Mouse (Mus musculus): ENCODE data around the gene Smim20. TPM values are rescaled to one million over a fixed set of nuclear protein-coding genes. Genes with fewer than 3 reads are reported as not detected.

Smim20 gene
- 1.3 and 28.8 TPM in 2 replicates for total RNA-seq (2015; ENCODE audit: low replicate concordance)
- total RNA-seq (2017; ENCODE audit: low replicate concordance): 12.8 and 16.4 TPM in 2 replicates

DNA sequence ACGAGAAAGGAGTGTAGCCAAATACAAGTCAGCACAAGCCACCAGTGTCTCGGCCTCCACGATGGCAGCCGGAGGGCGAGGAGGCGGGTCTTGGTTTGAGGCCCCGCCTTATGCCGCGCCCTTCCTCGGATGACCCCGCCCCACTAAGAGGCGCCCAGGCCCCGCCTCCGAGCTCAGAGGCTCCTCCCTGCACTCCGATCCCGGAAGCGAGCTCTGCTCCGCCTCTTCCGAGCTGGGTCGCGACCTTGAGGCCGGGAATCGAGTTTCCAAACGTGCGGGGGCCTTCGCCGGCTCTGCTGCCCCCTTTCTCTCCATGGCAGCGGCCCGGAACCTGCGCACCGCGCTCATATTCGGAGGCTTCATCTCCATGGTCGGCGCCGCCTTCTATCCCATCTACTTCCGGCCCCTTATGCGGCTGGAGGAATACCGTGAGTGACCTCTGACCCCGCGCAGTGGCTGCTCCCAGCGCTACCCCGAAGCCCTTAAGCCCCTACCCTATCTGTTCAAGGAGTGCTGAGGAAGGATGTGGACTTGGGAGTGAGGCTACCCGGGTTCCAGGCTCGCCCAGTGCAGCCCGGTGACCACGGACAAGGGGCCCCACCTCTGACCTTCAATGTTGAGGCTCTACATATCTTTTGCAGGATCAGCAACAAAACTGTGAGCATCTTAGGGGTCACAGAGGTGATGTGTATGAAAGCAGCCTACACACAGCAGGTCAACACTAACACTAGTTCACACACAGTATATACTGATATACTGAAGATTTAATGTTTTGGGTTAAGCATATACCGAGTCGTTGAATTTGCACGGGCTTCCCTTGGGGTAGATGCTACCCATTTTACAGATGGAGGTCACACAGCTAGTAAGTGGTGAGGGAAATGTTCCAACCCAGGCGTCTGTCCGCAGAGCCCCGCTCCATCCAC, at the start of gene Smim20:
Gene Smim20, plus strand, starts transcription at position 153 of the 923 bp plus-strand sequence.
- ATAC-seq (replicated peaks; ENCODE audit: low FRiP score, poor library complexity, severe bottlenecking): peak; percentile 96

DNA sequence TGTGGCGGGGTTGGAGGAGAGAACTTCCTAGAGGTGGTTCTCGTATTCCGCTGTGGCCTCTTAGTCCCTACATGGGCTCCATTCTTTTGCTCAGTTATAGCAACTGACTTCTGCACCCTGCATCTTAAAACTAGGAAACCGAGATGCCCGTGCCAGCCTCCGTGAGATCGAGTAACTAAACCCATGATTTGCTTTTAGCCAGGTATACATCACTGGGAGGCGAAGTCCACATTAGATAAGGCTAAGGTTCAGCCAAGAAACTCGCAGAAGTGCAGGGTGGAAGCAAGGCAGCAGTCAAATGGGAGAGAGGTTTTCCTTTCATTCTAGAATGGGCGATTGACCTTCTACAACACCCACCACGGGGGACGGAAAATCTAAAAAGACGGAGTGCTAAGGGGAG, 41.4 kb upstream of the Smim20 start:
- ATAC-seq (replicated peaks; ENCODE audit: low FRiP score, poor library complexity, severe bottlenecking): no peak

DNA sequence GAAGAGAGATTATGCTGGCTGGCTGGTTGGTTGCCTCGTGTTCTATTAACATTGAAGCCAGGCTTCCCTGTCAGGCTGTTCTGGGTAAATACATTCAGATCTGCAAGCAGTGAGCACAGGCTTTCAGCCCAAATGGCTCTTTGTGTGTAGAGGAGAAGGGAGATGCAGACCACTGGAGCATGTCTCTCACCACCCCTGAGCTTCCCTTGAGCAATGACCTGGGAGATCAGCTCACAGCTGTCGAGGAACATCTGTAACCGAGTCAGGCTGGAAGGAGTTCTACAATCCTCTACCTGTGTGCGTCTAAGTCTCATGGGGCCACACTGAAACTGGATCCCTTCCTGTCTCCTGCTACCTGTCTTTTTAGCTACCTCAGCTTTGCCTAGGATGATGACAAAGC, 36.3 kb upstream of the Smim20 start:
- no peak for ATAC-seq (replicated peaks; ENCODE audit: low FRiP score, poor library complexity, severe bottlenecking)

DNA sequence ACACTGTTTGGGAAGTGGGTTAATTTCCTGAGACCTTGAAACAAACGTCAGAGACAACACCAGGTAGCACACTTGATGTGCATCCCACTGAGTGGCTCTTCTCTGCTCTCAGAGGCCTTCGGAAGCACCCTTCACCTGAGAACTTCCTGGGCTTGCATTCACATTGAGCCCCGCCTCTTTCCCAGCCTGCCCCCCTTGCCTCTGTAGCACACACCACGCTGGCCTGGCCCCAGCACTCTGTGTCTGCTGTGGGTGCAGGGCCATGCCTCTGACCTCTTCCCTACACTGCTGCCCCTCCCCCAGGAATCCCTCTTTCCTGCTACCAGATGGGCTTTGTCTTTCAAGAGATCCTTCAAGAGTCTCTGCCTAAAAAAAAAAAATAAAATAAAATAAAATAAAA, 31.3 kb upstream of the Smim20 start:
- ATAC-seq (replicated peaks; ENCODE audit: low FRiP score, poor library complexity, severe bottlenecking): no peak

DNA sequence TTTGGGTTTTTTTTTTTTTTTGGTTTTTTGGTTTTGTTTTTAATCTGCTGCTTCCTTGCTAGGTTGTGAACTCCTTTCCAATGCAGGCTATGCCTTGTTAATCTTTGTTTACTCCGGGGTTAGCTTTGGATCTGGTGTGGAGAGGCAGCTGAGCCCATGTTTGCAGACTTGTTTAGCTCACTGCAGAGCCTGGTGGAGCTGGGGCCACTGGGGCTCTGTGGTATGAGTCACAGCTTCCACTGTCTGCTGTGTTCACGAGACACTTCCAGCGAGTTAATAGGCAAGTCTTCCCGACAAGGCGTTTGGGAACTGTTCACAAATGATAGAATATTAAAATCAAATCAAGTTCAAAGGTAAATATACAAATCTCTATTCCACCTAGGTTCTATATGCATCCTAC, 30.7 kb upstream of the Smim20 start:
- no peak for ATAC-seq (replicated peaks; ENCODE audit: low FRiP score, poor library complexity, severe bottlenecking)

DNA sequence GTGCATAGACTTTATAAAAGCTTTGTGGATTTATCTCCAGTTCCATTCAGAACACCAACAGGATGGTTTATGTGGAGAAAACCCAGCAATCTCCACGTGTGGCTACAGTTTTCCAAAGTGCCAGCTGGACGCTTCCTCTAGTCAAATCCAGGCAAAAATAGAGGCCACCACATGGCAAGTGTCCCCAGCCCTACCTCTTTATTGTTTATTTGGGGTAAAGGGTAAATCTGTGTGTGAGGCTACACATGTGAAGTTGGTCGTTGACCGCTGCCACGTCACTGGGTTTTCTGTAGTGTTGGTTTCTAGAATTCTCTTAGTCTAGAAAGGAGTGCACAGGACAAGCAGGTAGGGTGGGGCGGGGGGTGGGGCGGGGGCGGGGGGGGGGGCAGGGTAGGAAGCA, 30.1 kb upstream of the Smim20 start:
- no peak for ATAC-seq (replicated peaks; ENCODE audit: low FRiP score, poor library complexity, severe bottlenecking)

DNA sequence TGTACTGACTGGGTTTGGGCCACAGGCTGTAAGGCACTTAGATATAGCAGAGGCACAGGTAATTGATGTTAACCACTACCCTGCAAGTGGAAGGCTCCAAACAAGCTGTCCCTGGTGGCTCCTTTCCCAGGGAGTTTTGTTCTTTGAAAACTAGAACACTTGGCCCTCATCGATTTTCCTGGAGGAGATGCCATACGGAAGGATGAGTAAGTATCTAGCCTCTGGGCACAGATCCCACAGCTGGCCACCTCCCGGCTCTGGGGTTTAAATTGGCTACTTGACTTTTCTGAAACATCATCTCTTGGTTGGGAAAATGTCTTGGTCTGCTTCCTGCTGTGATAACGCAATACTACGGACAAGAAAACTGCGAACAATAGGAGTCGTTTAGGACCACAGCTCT, 28.1 kb upstream of the Smim20 start:
- no peak for ATAC-seq (replicated peaks; ENCODE audit: low FRiP score, poor library complexity, severe bottlenecking)

DNA sequence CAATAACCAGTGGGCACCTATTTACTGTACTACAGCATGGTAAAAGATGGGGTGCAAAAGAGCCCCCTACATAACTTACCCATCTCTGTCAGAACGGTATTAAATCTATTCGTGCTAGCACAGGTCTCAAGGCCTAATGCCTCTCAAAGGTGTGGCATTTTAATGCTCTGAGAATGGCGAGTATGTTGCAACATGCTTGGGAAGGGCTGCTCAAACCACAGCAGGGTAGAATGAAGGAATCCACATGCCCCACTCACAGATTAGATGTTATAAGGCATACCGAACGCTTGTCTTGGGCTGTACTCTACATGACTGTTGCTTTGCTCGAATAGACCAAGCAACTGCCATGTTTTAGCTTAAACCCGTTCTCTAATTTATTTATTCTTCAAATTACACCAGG, 27.7 kb upstream of the Smim20 start:
- no peak for ATAC-seq (replicated peaks; ENCODE audit: low FRiP score, poor library complexity, severe bottlenecking)

DNA sequence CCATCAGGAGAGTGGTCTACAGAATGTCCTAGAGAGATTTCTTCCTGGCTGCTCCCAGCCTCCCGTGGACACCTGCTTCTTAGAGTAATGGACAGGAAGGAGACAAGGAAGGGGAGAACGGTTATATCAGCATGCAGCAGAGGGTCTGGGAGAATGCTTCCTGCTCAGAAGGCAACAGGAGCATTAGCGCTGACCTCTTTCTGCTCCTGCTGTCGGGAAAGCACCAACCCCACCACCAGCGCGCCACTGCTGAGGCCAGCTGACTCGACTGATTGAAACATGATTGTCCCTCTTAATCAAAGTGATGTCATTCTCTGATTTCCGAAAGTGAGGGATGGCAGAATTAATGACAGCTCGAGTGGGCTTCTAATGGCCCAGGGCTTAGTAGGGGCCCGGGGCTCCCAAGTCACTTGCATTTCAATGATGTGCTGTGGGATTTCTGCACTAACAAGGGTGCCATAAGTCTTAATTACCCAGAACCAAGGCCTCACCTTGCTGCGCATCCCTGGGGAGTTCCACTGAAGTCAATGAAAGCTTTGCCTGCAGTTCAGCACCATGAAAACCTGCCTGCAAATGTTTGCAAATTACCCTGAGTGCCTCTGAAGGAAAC, 26.9 kb upstream of the Smim20 start:
- ATAC-seq (replicated peaks; ENCODE audit: low FRiP score, poor library complexity, severe bottlenecking): no peak

DNA sequence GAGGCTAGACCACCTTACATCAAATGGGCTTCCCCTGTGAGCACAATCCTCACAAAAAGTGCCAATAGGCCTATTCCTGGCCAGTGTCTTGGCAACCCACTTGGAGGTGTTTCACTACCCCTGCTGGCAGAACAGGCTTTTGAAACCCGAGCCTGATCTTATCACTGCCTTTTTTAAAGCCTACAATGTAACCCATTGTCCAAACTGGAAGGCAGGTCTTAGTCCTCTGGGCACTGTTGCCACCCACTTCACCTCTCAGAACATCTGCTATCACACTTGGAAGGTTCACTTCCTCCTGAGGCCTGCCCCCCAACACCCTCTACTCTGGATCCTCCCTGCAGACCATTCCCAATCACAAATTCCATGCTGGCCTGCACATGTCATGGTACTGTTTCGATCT, 25.8 kb upstream of the Smim20 start:
- no peak for ATAC-seq (replicated peaks; ENCODE audit: low FRiP score, poor library complexity, severe bottlenecking)

DNA sequence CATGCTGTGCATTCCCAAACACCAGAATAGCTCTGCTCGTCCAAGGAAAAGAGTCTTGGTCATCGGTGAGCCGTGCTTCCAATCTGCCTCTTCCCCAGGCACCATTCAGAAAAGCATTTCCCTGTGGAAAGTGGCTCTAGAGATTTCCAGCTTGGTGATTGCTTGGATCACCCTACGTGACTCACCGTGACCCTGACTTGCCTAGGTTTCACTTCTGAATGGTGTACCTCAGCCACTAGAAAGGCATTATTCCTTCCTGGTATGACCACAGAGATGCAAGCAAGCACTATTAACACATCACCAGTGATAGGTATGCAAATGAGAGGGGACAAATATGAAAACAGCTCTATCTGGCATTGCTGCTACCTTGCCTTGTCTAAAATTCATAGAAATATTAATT, 24.9 kb upstream of the Smim20 start:
- no peak for ATAC-seq (replicated peaks; ENCODE audit: low FRiP score, poor library complexity, severe bottlenecking)

DNA sequence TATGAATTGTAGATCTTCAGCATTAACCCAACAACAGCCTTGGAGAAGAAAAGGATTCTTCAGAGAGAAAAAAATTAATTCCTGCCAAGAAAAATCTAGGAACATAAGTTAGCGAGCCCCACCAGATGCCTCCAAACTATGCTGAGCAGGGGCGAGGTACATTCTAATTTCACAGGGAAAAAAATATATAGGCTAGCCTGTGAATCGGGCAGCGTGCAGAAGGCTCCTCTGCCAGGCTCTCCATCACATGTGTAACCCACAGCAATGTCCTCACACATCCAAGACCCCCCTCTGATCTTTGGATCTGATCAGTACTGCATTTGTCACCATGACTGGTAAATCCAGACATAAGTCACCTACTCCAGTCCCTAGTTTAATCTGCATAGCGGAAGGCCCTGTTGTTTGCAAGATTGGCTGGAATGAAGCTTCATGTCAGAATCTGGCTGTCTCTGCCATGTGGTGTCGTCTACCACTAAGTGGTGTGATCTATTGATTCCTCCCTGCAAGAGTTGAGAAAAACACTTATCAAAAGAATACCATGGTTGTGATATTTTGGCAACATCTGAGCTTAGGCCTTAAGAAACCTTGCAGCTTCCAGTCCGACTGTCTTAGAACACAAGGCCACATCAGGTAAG, 23.9 kb upstream of the Smim20 start:
- ATAC-seq (replicated peaks; ENCODE audit: low FRiP score, poor library complexity, severe bottlenecking): no peak

DNA sequence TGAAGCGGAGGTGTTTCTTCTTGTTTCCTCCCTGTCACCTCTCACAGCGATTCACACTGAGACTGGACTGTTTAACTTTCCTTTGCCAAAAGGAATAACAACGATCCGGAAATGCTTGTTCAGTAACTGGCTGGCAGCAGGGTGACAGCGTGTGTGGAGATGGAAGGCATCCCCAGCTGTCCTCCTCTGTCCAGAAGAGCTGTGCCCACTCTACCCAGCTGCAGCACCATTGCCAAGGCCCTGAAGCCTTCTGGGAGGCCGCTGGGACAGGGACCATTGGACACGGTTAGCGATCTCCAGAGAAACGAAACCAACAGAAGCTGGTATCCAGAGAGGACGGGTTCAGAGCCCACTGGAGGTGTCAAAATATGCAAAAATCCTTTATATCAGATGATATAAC, 22.9 kb upstream of the Smim20 start:
- ATAC-seq (replicated peaks; ENCODE audit: low FRiP score, poor library complexity, severe bottlenecking): no peak

DNA sequence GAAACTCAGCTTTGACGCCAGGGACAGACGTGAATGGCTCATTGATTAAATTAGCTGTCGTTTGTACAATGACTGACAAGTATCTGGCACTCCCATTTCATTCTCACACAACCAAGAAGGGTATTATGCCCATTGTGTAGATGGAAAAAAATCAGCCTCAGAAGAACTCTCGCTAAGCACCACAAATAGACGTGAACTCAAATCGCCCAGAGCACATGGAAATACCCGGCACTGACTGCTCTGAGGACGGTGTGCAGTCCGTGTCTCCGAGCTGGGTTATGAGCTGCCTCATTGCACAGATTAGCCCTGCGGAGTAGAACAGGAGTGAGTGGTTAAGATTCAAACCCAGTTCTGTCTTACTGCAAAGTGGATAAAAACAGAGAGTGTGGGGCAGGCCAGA, 18.4 kb upstream of the Smim20 start:
- ATAC-seq (replicated peaks; ENCODE audit: low FRiP score, poor library complexity, severe bottlenecking): no peak

DNA sequence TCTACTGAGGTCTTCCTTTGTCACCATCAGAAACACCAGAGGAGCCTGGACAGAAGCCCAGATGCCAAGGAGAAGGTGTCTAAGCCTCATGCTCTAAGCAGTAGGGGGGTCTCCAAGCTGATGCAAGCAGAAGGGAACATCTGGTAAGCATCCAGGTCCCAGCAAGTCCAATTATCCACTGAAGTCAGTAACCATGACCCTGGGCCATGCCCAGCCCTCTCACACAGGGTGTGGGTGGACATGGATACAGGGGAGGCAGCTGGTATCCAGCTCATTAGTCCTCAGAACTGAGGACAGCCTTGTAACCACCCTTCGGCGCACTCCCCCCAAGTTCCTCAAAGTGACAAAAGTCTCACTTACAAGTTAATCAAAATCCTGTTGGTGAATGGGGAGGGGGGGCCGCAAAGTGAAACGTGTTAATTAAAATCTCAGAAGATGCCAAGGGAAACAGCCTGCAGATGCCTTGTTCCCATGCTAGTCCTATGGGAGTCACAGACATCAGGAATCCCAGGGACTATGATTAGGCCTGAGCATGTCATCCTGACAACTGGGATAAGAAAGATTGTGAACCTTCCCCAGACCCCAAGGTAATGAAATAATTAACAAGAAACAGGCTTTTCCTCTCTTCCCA, 17.3 kb upstream of the Smim20 start:
- no peak for ATAC-seq (replicated peaks; ENCODE audit: low FRiP score, poor library complexity, severe bottlenecking)

DNA sequence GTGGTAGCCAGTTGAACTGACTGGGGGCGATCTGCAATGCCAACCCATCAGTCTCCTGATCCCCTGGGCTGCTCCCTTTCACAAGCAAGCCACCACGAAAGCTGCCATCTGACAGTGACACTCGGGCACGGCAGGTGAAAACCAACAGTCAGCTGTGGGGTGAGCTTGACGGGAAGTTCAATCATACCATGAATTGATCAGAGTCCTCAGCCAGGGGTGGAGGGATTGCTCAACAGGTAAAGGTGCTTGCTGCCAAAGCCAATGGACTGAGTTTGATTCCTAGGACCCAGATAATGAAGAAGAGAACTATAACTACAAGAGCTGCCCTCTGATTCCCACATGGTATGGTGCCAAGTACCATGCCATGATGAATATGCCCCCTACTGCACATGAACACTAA, 12.7 kb upstream of the Smim20 start:
- ATAC-seq (replicated peaks; ENCODE audit: low FRiP score, poor library complexity, severe bottlenecking): no peak

DNA sequence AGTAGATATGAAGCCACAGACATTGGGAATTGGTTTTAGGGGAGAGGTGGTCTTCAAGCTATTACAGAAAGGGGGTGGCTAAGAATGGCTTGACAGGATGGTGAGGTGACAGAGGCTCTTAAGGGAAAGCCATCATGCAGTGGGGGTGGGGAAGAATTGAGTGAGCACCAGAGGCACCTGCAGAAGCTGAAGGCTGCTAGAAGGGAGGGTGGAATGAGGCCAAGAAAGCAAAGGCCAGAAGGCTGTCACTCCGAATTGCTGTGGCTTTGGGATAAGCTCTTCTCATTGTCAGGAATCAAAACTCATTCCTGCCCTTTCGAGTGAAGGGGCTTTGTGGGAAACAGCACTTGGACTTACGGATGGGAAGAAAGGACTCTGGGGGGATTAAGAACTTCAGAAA, 12.1 kb upstream of the Smim20 start:
- no peak for ATAC-seq (replicated peaks; ENCODE audit: low FRiP score, poor library complexity, severe bottlenecking)

DNA sequence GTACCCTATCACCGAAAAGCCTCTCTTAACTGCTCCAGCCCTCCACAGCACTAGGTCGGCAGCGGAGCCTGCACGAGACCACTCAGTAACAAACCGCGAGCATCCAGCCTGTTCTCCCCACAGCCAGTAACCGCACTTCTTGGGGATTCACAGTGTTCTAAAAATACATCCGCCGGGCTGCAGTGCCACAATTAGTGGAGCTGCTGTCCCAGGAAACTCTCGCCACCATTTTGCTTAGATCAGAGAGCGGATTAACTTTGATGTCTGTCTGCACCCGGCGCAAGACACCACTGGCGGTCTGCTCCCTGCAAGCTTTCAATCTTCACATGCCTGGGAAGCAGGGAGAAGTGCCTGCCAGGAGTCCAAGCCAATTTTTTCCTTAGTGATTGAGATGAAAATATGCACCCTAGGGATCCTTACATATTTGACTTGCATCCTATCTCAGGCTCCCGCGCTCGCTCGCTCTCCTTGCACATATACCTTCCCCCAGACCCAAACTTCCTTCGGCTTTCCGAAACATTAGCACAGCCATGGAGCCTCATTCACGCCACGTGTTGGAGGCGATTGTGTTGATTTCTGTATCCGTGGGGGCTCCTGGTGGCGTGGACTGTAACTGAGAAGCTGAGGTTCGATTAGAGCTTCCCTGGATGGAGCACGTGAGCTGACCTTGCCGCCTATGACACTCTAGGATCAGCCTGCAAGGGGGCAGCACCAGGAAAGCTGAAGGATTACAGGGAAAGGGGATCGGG, 8.7 kb upstream of the Smim20 start:
- no peak for ATAC-seq (replicated peaks; ENCODE audit: low FRiP score, poor library complexity, severe bottlenecking)

DNA sequence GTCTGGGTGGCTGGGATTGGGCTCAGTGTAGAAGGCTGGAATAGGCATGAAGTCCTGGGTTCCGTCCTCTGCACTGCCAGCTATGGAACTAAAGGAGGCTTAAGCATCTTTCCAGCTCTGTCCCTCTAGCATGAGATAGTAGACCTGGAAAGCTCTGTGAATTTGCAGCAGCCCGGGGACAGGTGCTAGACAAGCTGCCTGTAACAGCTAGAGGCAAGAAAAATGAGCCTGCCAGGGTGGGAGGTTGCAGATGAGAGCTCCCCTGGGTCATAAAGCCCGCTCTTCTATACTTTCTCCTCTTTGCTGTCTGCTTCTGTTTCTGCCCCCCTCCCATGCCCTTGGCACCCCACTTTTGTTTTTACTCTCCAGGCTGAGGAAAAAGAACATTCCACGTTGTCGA, 7.0 kb upstream of the Smim20 start:
- no peak for ATAC-seq (replicated peaks; ENCODE audit: low FRiP score, poor library complexity, severe bottlenecking)

DNA sequence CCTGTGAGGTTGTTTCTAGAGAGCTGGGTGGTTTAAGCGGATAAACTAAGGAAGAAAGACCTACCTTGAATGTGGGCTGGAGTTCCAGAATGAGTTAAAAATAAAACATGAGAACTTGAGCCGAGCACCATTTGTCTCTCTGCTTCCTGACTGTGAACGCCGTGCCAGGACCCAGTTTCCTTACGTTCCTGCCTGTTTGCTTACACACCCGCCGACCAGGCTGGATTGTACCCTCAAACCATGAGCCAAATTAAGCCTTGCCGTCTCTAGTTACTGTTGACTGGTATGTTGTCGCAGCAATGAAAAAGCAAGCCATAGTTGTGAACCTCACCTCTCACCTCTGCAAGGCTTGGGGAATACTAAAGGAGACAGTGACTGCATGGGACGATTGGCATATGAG, 4.9 kb upstream of the Smim20 start:
- no peak for ATAC-seq (replicated peaks; ENCODE audit: low FRiP score, poor library complexity, severe bottlenecking)
